Mouse (Mus musculus) c-Kit-positive CD71-positive TER-119-negative erythroid progenitor cells, embryonic 14.5 days (primary cell): ENCODE measurements at regions not wholly inside any gene's neighbourhood (a gene's known extent, or its start where the extent isn't known, plus 50 kb on each side); places are given as distances from the start of the nearest gene placed in this dataset.
"Not testable (repeated sequence)": the region's sequence is repeated elsewhere in the genome, so short reads cannot be mapped to it uniquely, and the experiment has no call there.

Source experiments
- DNase-seq: peaks from one replicate; pipeline ENCODE4 v3.0.0-alpha.2; 2013; ENCODE audit warnings: low read depth

GRCm38 (mm10) chr12:15410419-15410818 lies 406.3 kb downstream of the Trib2 start:
- DNase-seq: no peak

- not testable (repeated sequence) for DNase-seq
These were observed 409.1 kb downstream of the Trib2 start for GRCm38 (mm10) chr12:15407577-15407976.

GRCm38 (mm10) chr12:15392641-15393040 lies 424.1 kb downstream of the Trib2 start:
- DNase-seq: no peak

- no peak for DNase-seq
These were observed 428.1 kb downstream of the Trib2 start for GRCm38 (mm10) chr12:15388574-15388973.

GRCm38 (mm10) chr12:15357808-15358207 lies 458.9 kb downstream of the Trib2 start:
- DNase-seq: no peak

- DNase-seq: no peak
These were observed 495.8 kb downstream of the Trib2 start for GRCm38 (mm10) chr12:15320697-15321449.

- no peak for DNase-seq
These were observed 497.1 kb downstream of the Trib2 start for GRCm38 (mm10) chr12:15319647-15320046.

- DNase-seq: no peak
These were observed 521.8 kb downstream of the Trib2 start for GRCm38 (mm10) chr12:15294898-15295297.

GRCm38 (mm10) chr12:15262165-15262564 lies 554.6 kb downstream of the Trib2 start:
- DNase-seq: no peak

GRCm38 (mm10) chr12:15261604-15262003 lies 555.1 kb downstream of the Trib2 start:
- DNase-seq: no peak

GRCm38 (mm10) chr12:15260907-15261415 lies 555.8 kb downstream of the Trib2 start:
- no peak for DNase-seq

- DNase-seq: no peak
These were observed 571.8 kb downstream of the Trib2 start for GRCm38 (mm10) chr12:15244966-15245365.

GRCm38 (mm10) chr12:15222497-15223170 lies 594.1 kb downstream of the Trib2 start:
- DNase-seq: no peak

GRCm38 (mm10) chr12:15218504-15218903 lies 598.2 kb downstream of the Trib2 start:
- no peak for DNase-seq

- DNase-seq: no peak
These were observed 600.5 kb downstream of the Trib2 start for GRCm38 (mm10) chr12:15216180-15216579.

GRCm38 (mm10) chr12:15174411-15175041 lies 642.2 kb downstream of the Trib2 start:
- no peak for DNase-seq

- DNase-seq: no peak
These were observed 654.1 kb downstream of the Trib2 start for GRCm38 (mm10) chr12:15162605-15163004.

- no peak for DNase-seq
These were observed 654.9 kb downstream of the Trib2 start for GRCm38 (mm10) chr12:15161864-15162263.

- no peak for DNase-seq
These were observed 656.2 kb downstream of the Trib2 start for GRCm38 (mm10) chr12:15160478-15160998.

- no peak for DNase-seq
These were observed 670.3 kb downstream of the Trib2 start for GRCm38 (mm10) chr12:15146398-15146797.

- no peak for DNase-seq
These were observed 679.7 kb downstream of the Trib2 start for GRCm38 (mm10) chr12:15137039-15137438.

- no peak for DNase-seq
These were observed 692.5 kb downstream of the Trib2 start for GRCm38 (mm10) chr12:15124179-15124578.
